Mouse (Mus musculus) olfactory bulb, adult 2 months (tissue): Measurements from ENCODE around the gene Pfdn5.

Experiments
- CTCF ChIP-seq: fragments of 200-500 bp; IDR thresholded peaks from 2 replicates; pipeline ENCODE4 v1.5.1; 2012; ENCODE audit warnings: low read depth, mild to moderate bottlenecking, low read length, moderate library complexity; ENCODE audit not compliant: insufficient read depth
- POLR2A ChIP-seq: fragments of 200-500 bp; IDR thresholded peaks from 2 replicates; pipeline ENCODE4 v1.6.1; 2012; ENCODE audit warnings: mild to moderate bottlenecking, low read depth, low read length, moderate library complexity; ENCODE audit not compliant: insufficient read depth

- no peak for TF ChIP-seq CTCF
- no peak for TF ChIP-seq POLR2A
Measured at GRCm38 (mm10) chr15:102346444-102346843, 20.5 kb downstream of the Pfdn5 start.
